Mouse (Mus musculus) cerebellum, adult 2 months (tissue): Measurements from ENCODE around the gene 1700030K09Rik. TPM values are rescaled to one million over a fixed set of nuclear protein-coding genes. Genes with fewer than 3 reads are reported as not detected.

Experiments used
- DNase-seq, 2 experiments: peaks; one replicate each; pipeline ENCODE4 v3.0.0; 2021
- H3K27ac ChIP-seq: fragments of 200-500 bp; 2 replicates; pipeline ENCODE4 v1.5.1; 2012; ENCODE audit warnings: low read length, control low read depth, inconsistent platforms; ENCODE audit not compliant: insufficient read depth
- H3K27me3 ChIP-seq: fragments of 200-500 bp; 2 replicates; pipeline ENCODE4 v1.6.1; 2012; ENCODE audit warnings: inconsistent platforms, mild to moderate bottlenecking, low read length, moderate library complexity; ENCODE audit not compliant: control insufficient read depth, insufficient read depth
- H3K4me1 ChIP-seq: fragments of 200-500 bp; 2 replicates; pipeline ENCODE4 v1.6.1; 2011; ENCODE audit warnings: low read length; ENCODE audit not compliant: control insufficient read depth, insufficient read depth
- H3K4me3 ChIP-seq: fragments of 200-500 bp; replicated peaks from 2 replicates; pipeline ENCODE3; 2011; ENCODE audit warnings: mild to moderate bottlenecking, low read depth, low read length, control low read depth; ENCODE audit not compliant: insufficient read depth
- CTCF ChIP-seq: fragments of 200-500 bp; IDR thresholded peaks from 2 replicates; pipeline ENCODE4 v1.5.1; 2011; ENCODE audit warnings: low read depth, mild to moderate bottlenecking, control low read depth, low read length, moderate library complexity, borderline replicate concordance; ENCODE audit not compliant: insufficient read depth
- POLR2A ChIP-seq: fragments of 200-500 bp; IDR thresholded peaks from 2 replicates; pipeline ENCODE4 v1.6.1; 2011; ENCODE audit warnings: low read length, control low read depth, borderline replicate concordance; ENCODE audit not compliant: insufficient read depth
- WGBS: fragments of 180-500 bp; shearing (Covaris S2); methylation state at CpG from one replicate; pipeline ENCODE4 v1.1.7; 2018; 5-methylcytosine and 5-hydroxymethylcytosine counted together
- polyA plus RNA-seq: library from polyadenylated mRNA; depleted of rRNA; stranded (reverse); fragments of >200 nt; gene quantifications from 2 replicates; pipeline ENCODE4 v1.2.3, GENCODE M21; 2012

Gene 1700030K09Rik
- polyA plus RNA-seq, 1 experiment: 8.5 TPM

- H3K27ac ChIP-seq: no peak overlapping the region
- no peak overlapping the region for H3K4me3 ChIP-seq
- DNase-seq: no peak
- TF ChIP-seq POLR2A (no peak), CTCF (no peak)
- no peaks in the 10 kb centered on the region for H3K27me3 ChIP-seq
- H3K4me1 ChIP-seq: peaks cover 3% of the 10 kb centered on the region; the same call in 1 of the 2 replicates
- WGBS: 82% methylated on average over 2 of the region's 2 CpGs
Observed at GRCm38 (mm10) chr8:72469243-72469642, 25.6 kb downstream of the 1700030K09Rik start.

- 89% methylated on average over 8 of the region's 8 CpGs for WGBS
- H3K4me1 ChIP-seq: peaks cover 3% of the 10 kb centered on the region; the same call in 1 of the 2 replicates
Observed at GRCm38 (mm10) chr8:72469984-72470383, 26.3 kb downstream of the 1700030K09Rik start.

GRCm38 (mm10) chr8:72470684-72471083 lies 27.0 kb downstream of the 1700030K09Rik start:
- 85% methylated on average over 7 of the region's 7 CpGs for WGBS
- no peak overlapping the region for H3K4me3 ChIP-seq
- TF ChIP-seq POLR2A (no peak), CTCF (no peak)
- no peaks in the 10 kb centered on the region for H3K27me3 ChIP-seq
- H3K27ac ChIP-seq: no peak overlapping the region
- peaks cover 3% of the 10 kb centered on the region; the same call in 1 of the 2 replicates for H3K4me1 ChIP-seq
- no peak for DNase-seq

More at GRCm38 (mm10) chr8:72469984-72470383, 26.3 kb downstream of the 1700030K09Rik start:
- Histone ChIP-seq H3K4me3 (no peak overlapping the region), H3K27ac (no peak overlapping the region), H3K27me3 (no peaks in the 10 kb centered on the region)
- TF ChIP-seq POLR2A (no peak), CTCF (no peak)
- no peak for DNase-seq

DNA sequence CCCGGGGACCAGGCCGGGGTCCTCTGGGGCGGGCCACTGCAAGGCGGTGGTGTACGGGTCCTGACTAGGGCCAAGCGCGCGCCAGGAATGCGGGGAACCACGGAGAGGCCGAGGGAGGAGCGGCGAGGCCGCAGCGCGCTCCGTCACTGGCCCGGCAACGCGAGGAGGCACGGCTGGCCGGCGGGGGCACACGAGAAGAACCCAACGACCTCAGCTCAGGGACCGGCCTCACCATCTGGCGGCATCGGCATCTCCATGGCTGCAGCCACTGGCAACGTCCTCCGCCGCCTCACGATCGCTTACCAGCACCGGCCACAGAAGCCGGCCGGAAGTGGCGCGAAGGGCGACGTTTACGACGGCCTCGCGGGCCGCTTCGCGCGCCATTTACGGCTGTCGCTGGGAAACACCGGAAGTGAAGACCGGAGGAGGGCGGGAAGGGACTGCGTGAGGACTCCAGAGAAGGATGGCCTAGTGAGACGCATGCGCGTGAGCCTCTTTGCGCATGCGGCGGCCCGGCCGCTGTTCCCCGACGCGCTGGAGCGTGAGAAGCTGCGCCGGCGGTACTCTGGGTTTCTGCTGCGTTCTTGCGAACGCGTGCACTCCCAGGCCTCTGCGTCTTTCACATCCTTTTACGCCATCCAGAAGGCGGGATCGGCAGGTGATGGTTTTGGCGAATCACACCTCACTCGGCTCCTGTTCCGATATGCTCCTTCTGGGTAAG lies 31.3 kb downstream of the 1700030K09Rik start, which contains the start of gene Cherp:
Gene Cherp, minus strand, starts transcription at position 401 of the 721 bp plus-strand sequence.
- under 1% methylated on average over 80 of the region's 80 CpGs for WGBS
- peak; percentile 97 to 99 for DNase-seq
- TF ChIP-seq POLR2A: peak; percentile 88
- no peak for TF ChIP-seq CTCF
- no peaks in the 10 kb centered on the region for H3K27me3 ChIP-seq
- peaks cover 8% of the 10 kb centered on the region; the same call in 1 of the 2 replicates for H3K4me1 ChIP-seq
- peak within 1 kb of the TSS; percentile 79 for H3K4me3 ChIP-seq
- H3K27ac ChIP-seq: peak within 1 kb of the TSS; percentile 79

DNA sequence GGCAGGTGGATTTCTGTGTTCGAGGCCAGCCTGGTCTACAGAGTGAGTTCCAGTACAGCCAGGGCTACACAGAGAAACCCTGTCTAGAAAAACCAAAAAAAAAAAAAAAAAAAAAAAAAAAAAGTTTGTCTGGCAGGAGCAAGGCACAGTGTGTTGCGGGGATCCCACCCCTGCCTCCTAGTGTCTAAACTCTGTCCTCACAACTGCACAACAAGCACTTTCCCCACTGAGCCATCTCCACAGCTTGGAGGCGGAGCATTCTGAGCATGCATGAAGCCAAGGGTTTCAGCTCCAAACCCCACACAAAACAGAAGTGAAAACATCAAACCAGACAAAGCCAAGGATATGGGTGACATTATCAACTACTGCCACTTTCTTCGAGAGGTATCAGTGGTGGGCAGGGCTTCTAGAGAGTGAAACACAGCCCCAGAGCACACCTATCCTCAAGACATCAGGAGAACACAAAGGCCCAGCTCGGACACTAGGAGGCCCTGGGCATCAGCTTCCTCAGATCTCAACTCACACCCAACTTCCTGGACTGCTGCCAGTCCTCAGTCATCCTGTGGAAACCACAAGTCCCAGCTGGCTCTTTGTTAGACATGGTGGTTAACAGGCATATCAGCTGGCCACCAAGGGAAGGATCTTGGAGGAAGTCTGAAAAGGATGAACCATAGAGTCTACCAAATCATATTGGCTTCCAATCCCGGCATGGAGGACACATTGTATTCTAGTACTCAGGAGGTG lies 41.9 kb downstream of the 1700030K09Rik start:
- H3K27me3 ChIP-seq: no peaks in the 10 kb centered on the region
- no peak overlapping the region for H3K4me3 ChIP-seq
- no peak overlapping the region for H3K27ac ChIP-seq
- WGBS: 67% methylated on average over 6 of the region's 6 CpGs
- TF ChIP-seq CTCF (no peak), POLR2A (no peak)
- DNase-seq: no peak
- H3K4me1 ChIP-seq: peaks cover 5% of the 10 kb centered on the region; the same call in 1 of the 2 replicates

DNA sequence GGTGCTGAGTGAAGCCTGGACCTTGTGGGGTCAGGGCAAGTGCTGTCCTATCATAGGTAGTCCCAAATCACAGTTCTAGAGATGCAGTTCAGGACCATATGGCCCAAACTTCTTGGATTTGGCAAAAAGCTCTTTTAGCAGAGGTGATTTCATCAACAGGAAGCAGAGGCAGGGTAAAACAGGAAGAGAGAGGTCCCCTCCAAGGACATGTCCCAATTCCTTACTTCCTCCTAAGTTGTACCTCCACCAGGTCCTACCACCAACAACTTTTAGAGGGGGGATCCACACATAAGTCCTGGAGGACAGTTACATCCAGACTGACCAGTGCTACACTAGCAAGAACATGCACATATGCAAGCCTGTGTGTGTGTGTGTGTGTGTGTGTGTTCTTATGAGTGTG lies 43.3 kb downstream of the 1700030K09Rik start:
- TF ChIP-seq POLR2A: no peak
- no peak for TF ChIP-seq CTCF

GRCm38 (mm10) chr8:72491017-72491416 lies 47.3 kb downstream of the 1700030K09Rik start:
- DNase-seq: peak in 1 of 2 experiments; percentile 25
- WGBS: 59% methylated on average over 2 of the region's 2 CpGs
- Histone ChIP-seq H3K27me3 (no peaks in the 10 kb centered on the region), H3K4me1 (peaks cover 19% of the 10 kb centered on the region), H3K4me3 (no peak overlapping the region), H3K27ac (no peak overlapping the region)
- TF ChIP-seq CTCF (no peak), POLR2A (no peak)

More for the DNA sequence above, 43.3 kb downstream of the 1700030K09Rik start:
- H3K27me3 ChIP-seq: no peaks in the 10 kb centered on the region
- H3K27ac ChIP-seq: no peak overlapping the region
- DNase-seq: no peak
- peaks cover 9% of the 10 kb centered on the region; the same call in 1 of the 2 replicates for H3K4me1 ChIP-seq
- H3K4me3 ChIP-seq: no peak overlapping the region
